Mouse (Mus musculus) neural tube, embryonic 15.5 days (tissue): ENCODE measurements at regions not wholly inside any gene's neighbourhood (a gene's known extent, or its start where the extent isn't known, plus 50 kb on each side); places are given as distances from the start of the nearest gene placed in this dataset.

Experiments used
- ATAC-seq: fragments of 200-750 bp; cut with Nextera tagmentation; 2 replicates; pipeline ENCODE4 v1.8.0; 2017; ENCODE audit warnings: mild to moderate bottlenecking, moderate TSS enrichment, moderate library complexity; ENCODE audit not compliant: low FRiP score
- H3K27ac ChIP-seq: fragments of 300-500 bp; sonication (generic); replicated peaks from 2 replicates; pipeline ENCODE4 v1.5.1; 2015; ENCODE audit warnings: mild to moderate bottlenecking, inconsistent platforms
- H3K27me3 ChIP-seq: fragments of 300-500 bp; sonication (generic); replicated peaks from 2 replicates; pipeline ENCODE4 v1.6.1; 2015; ENCODE audit warnings: inconsistent platforms
- H3K36me3 ChIP-seq: fragments of 300-500 bp; sonication (generic); 2 replicates; pipeline ENCODE4 v1.6.1; 2015; ENCODE audit warnings: inconsistent platforms
- H3K4me1 ChIP-seq: fragments of 300-500 bp; sonication (generic); 2 replicates; pipeline ENCODE4 v1.6.1; 2015; ENCODE audit warnings: inconsistent platforms
- H3K4me2 ChIP-seq: fragments of 300-500 bp; sonication (generic); 2 replicates; pipeline ENCODE4 v1.6.1; 2015; ENCODE audit warnings: inconsistent platforms, mild to moderate bottlenecking, moderate library complexity
- H3K4me3 ChIP-seq: fragments of 300-500 bp; sonication (generic); replicated peaks from 2 replicates; pipeline ENCODE4 v1.5.1; 2015; ENCODE audit warnings: mild to moderate bottlenecking, inconsistent platforms
- H3K9ac ChIP-seq: fragments of 300-500 bp; sonication (generic); replicated peaks from 2 replicates; pipeline ENCODE4 v1.6.1; 2015; ENCODE audit warnings: mild to moderate bottlenecking, inconsistent platforms
- H3K9me3 ChIP-seq: fragments of 300-500 bp; sonication (generic); replicated peaks from 2 replicates; pipeline ENCODE4 v1.6.1; 2016; ENCODE audit warnings: inconsistent platforms
- WGBS: fragments of 180-500 bp; shearing (Covaris S2); methylation state at CpG from one replicate; pipeline ENCODE4 v1.1.7; 2015; ENCODE audit warnings: mixed read lengths; 5-methylcytosine and 5-hydroxymethylcytosine counted together

DNA sequence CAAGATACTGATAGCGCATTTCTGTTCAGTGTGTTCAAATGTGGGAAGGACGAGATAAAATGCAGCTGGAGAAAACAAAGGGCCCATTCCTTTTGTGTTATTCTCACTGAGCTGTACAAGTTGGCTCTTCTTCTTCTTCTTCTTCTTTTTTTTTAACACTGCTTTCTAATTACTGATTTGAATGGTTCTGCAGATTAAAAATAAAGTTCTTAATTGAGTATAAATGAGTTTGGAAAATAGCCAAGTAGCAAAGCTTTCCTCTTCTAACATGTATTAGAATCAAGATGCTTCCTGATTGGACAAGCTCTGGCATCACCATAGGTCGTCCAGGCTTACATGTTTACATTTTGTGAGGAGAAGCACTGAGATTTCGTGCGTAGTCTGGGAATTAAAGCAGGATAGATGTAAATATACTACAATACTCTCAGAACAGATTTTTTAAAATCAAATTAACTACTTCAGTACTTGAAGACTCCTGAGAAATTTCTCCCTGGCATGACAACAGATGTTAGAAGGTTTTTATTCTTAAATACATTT, 1254.8 kb downstream of the Pla2g4a start:
- 70% methylated on average over 5 of the region's 5 CpGs for WGBS
- no peak for ATAC-seq
- no peaks in the 10 kb centered on the region for H3K9me3 ChIP-seq

DNA sequence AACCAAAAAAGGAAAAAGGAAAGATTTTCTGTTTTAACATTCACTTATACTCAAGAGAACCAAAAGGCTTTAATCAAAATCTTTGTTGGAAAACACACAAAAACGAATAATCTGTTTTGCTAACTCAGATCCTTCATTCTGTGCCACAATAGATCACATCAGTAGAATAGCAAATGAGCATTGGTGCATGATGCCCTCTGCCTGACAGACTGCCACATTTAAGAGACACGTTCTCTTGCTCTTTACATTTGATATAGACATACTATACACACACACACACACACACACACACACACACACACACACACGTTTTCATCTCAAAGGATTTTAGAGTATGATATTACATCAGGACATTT, 1260.5 kb downstream of the Pla2g4a start:
- H3K4me3 ChIP-seq = no peak overlapping the region
- H3K27ac ChIP-seq = no peak overlapping the region
- no peaks in the 10 kb centered on the region for H3K36me3 ChIP-seq
- 42% methylated on average over 3 of the region's 3 CpGs for WGBS
- no peaks in the 10 kb centered on the region for H3K27me3 ChIP-seq
- ATAC-seq = no peak
- H3K4me1 ChIP-seq = no peaks in the 10 kb centered on the region
- H3K9me3 ChIP-seq = no peaks in the 10 kb centered on the region
- no peak overlapping the region for H3K4me2 ChIP-seq
- H3K9ac ChIP-seq = no peak overlapping the region

More for the DNA sequence above, 1254.8 kb downstream of the Pla2g4a start:
- Histone ChIP-seq H3K4me3 (no peak overlapping the region), H3K4me2 (no peak overlapping the region), H3K27ac (no peak overlapping the region), H3K36me3 (no peaks in the 10 kb centered on the region), H3K4me1 (no peaks in the 10 kb centered on the region), H3K9ac (no peak overlapping the region), H3K27me3 (no peaks in the 10 kb centered on the region)

DNA sequence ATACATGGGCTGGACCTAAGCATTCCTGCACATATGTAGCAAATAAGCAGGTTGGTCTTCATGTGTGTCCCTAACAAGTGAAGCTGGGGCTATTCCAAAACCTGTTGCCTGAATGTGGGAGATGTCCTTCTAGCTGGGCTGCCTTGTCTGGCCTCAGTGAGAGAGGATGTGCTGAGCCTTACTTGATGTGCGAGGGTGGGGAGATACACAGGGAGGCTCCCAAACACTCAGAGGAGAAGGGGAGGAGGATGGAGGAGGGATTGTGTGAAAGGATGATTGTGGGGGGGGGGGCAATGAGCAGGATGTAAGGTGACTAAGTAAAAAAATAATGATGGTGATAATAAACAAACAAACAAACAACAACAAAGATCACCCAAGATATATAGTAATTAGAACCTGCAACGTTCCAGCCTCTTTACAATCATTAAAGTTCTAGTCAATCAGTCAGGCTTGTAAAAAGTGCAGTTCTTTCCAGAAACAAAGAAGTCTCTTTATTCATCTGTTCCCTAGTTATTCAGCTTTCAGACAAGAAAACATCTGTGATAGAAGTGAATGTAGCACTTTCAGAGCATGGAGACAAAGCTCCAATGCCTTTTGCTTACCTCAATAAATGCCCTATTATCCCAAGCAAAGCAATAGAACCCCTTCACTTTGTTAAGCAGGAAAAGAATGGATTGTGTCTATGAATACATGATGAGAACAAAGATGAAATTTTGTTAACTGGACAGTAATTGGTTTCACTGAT, 1261.1 kb downstream of the Pla2g4a start:
- WGBS = 28% methylated on average over 2 of the region's 2 CpGs
- no peak overlapping the region for H3K27ac ChIP-seq
- no peaks in the 10 kb centered on the region for H3K36me3 ChIP-seq
- H3K9me3 ChIP-seq = no peaks in the 10 kb centered on the region
- no peak for ATAC-seq
- no peaks in the 10 kb centered on the region for H3K4me1 ChIP-seq
- H3K4me3 ChIP-seq = no peak overlapping the region
- H3K4me2 ChIP-seq = no peak overlapping the region
- H3K27me3 ChIP-seq = no peaks in the 10 kb centered on the region
- no peak overlapping the region for H3K9ac ChIP-seq

DNA sequence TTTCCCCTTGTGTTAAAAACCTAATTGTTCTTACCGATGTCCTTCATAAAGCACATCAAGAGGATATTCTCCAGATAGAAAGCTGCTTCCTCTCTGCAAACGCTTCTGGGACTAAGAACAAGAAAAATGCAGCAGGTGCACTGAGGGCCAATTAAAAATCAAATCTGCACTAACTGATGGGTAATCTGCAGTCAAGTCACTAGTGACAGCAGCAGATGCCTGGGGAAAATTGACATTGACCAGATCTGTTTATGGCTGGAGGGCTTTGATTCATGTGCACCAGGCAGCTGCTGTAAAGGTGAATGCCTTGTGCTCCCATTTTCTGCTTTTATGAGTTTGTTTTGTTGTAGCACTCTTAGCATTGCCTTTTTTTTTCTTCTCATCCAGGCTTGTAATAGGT, 1271.0 kb downstream of the Pla2g4a start:
- no peak overlapping the region for H3K27ac ChIP-seq
- no peak overlapping the region for H3K4me2 ChIP-seq
- H3K9me3 ChIP-seq = no peaks in the 10 kb centered on the region
- no peaks in the 10 kb centered on the region for H3K27me3 ChIP-seq
- H3K9ac ChIP-seq = no peak overlapping the region
- no peaks in the 10 kb centered on the region for H3K36me3 ChIP-seq
- H3K4me3 ChIP-seq = no peak overlapping the region
- H3K4me1 ChIP-seq = 0 out of 2 replicates have a peak, but pooled peaks cover 4% of the 10 kb centered on the region
- WGBS = 34% methylated on average over 2 of the region's 2 CpGs
- ATAC-seq = no peak

DNA sequence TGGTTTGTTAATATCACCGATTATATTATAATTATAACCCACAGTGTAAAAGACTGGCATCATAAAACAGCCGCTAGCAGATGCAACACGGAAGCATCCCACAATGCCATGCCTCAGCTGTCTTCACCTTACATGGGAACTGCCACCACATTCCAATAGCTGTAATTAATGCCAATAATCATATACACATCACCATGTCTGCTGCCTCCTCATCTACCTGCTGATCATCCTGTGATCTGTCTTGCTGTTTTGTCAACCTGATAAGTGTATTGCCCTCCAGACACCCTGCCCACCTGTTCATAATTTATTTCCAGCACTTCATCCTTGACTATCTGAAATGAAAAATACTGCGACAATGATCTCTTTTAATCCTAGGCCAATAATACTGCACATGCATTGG, 1271.5 kb downstream of the Pla2g4a start:
- Histone ChIP-seq H3K9me3 (no peaks in the 10 kb centered on the region), H3K4me1 (0 out of 2 replicates have a peak, but pooled peaks cover 4% of the 10 kb centered on the region), H3K27me3 (no peaks in the 10 kb centered on the region), H3K4me3 (no peak overlapping the region), H3K27ac (no peak overlapping the region), H3K9ac (no peak overlapping the region), H3K36me3 (no peaks in the 10 kb centered on the region), H3K4me2 (no peak overlapping the region)
- no peak for ATAC-seq
- WGBS = 47% methylated on average over 4 of the region's 4 CpGs

DNA sequence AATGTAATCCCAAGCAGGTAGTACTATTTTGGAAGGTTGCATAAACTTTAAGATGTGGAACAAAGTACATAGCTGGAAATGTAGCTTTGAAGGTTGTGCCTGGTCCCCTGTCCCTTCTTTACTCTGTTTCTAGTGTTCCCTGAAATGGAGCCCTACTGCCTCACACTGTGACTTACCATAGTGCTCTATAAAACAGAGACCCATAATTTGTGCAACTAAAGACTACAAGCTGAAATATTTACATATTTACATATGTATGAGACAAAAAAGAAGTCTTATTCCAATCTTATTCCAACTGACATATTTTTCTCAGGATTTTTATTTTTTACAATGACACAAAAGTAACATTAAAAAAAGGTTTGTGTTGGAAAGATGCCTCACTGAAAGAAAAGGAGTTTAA, 1285.6 kb downstream of the Pla2g4a start:
- Histone ChIP-seq H3K9ac (no peak overlapping the region), H3K9me3 (no peaks in the 10 kb centered on the region), H3K4me3 (no peak overlapping the region), H3K36me3 (no peaks in the 10 kb centered on the region), H3K4me2 (no peak overlapping the region), H3K27ac (no peak overlapping the region), H3K27me3 (no peaks in the 10 kb centered on the region), H3K4me1 (no peaks in the 10 kb centered on the region)
- no peak for ATAC-seq

DNA sequence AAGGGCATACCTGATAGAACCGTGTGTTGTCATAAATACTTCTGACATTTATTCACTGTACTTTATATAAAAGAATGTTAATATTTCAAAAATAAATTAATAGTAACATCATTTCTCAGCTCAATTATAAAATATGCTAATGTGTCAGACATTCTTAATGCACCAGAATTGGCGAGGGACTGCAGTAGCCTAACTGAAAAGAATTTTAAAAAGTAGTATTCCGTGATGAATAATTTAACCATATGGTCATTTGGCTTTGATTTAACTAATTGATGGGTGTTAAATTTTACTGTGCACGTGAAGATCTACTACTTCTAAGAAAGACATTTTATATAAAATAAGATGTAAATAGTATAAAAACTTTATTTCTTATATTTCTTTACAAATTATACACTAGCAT, 1296.7 kb downstream of the Pla2g4a start:
- Histone ChIP-seq H3K9me3 (no peaks in the 10 kb centered on the region), H3K4me1 (no peaks in the 10 kb centered on the region), H3K27ac (no peak overlapping the region), H3K4me2 (no peak overlapping the region), H3K9ac (no peak overlapping the region), H3K4me3 (no peak overlapping the region), H3K27me3 (no peaks in the 10 kb centered on the region), H3K36me3 (no peaks in the 10 kb centered on the region)
- no peak for ATAC-seq
- WGBS = 58% methylated on average over 4 of the region's 4 CpGs

DNA sequence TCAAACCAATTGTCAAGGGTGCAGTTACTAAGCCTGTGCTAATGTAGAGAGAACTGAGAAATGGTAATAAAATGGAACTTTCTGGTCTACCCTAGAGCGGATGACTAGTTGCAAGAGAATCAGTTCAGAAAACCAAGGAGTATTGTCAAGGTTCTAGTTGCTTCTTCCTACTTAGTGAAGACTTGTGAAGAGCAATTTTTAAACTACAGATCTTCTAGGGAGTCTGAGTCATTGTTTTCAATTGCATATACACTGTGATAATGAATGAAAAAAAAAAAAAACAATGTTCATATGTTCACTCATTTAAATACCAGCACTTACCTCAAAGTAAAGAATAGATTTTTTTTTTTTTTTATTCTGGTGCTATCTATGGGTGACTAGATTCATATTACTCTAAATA, 1304.1 kb downstream of the Pla2g4a start:
- no peaks in the 10 kb centered on the region for H3K27me3 ChIP-seq
- no peak overlapping the region for H3K27ac ChIP-seq
- no peaks in the 10 kb centered on the region for H3K36me3 ChIP-seq
- no peaks in the 10 kb centered on the region for H3K9me3 ChIP-seq
- H3K4me1 ChIP-seq = no peaks in the 10 kb centered on the region
- no peak overlapping the region for H3K9ac ChIP-seq
- H3K4me2 ChIP-seq = no peak overlapping the region
- no peak overlapping the region for H3K4me3 ChIP-seq
- no peak for ATAC-seq
- 81% methylated on average over 1 of the region's 1 CpGs for WGBS
